Mouse (Mus musculus) naive thymus-derived CD4-positive, alpha-beta T cell, adult 2 months (primary cell): Measurements from ENCODE around the gene Men1.
A peak's percentile ranks its signal among the peaks of the same experiment; 100 is the strongest.

Experiments used
- DNase-seq: peaks from one replicate; pipeline ENCODE4 v3.0.0-alpha.2; 2011; ENCODE audit warnings: low read depth

Men1 gene

DNA sequence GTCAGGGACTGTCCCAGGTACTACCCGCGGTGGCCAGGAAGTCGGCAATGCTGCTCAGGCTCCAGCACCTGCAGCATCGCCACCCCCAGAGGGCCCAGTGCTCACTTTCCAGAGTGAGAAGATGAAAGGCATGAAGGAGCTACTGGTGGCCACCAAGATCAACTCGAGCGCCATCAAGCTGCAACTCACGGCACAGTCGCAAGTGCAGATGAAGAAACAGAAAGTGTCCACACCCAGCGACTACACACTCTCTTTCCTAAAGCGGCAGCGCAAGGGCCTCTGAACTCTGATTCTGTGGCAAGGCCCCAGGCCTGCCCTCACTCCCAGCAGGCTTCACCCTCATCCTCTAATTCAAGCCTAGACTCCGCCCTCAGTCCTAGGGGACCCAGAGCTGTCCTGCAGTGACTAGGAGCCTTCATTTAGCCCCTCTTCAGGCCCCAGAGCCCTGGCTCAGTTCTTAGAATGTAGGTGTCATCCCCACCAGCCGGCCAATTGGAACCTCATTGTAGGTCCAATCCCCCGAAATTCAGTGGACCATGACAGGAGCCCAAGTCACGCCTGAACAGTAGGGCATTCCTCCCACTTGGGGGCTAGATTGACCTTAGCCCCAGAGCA, 5.2 kb downstream of the Men1 start:
- peak; percentile 92 for DNase-seq

- DNase-seq = peak; percentile 93
Observed at GRCm38 (mm10) chr19:6340524-6341452, 6.0 kb downstream of the Men1 start, which contains the start of gene Map4k2. Gene Map4k2, plus strand, starts transcription at chr19:6341135.

- peak; percentile 64 for DNase-seq
Observed at GRCm38 (mm10) chr19:6341453-6342077, 6.8 kb downstream of the Men1 start.

GRCm38 (mm10) chr19:6342276-6342933, 7.6 kb downstream of the Men1 start:
- DNase-seq = peak; percentile 35

GRCm38 (mm10) chr19:6343066-6343925, 8.5 kb downstream of the Men1 start:
- peak; percentile 46 for DNase-seq

DNA sequence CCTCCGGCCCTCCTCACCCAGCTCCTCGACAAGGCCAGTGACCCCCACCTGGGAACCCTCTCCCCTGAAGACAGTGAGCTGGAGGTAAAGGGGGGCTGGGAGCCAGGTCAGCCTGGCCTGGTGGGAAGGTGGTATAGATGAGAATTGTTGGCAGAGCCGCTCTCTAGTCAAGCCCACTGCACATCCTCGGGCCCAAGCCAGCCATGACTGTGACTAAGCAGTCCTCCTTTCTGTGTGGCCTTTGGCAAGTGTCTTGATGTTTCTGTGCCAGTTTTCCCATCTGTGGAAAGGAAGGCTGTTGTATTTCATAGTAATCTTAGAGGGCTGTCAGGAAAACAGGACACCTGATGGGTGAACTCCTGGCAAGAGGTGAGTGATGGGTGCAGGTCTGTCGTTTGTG, 9.2 kb downstream of the Men1 start:
- peak; percentile 23 for DNase-seq

- no peak for DNase-seq
Observed at GRCm38 (mm10) chr19:6346023-6346422, 11.2 kb downstream of the Men1 start.

GRCm38 (mm10) chr19:6346661-6347060, 11.9 kb downstream of the Men1 start:
- peak; percentile 10 for DNase-seq

- DNase-seq = peak; percentile 6
Observed at GRCm38 (mm10) chr19:6347615-6348014, 12.8 kb downstream of the Men1 start.

- DNase-seq = no peak
Observed at GRCm38 (mm10) chr19:6348717-6349116, 13.9 kb downstream of the Men1 start.

DNA sequence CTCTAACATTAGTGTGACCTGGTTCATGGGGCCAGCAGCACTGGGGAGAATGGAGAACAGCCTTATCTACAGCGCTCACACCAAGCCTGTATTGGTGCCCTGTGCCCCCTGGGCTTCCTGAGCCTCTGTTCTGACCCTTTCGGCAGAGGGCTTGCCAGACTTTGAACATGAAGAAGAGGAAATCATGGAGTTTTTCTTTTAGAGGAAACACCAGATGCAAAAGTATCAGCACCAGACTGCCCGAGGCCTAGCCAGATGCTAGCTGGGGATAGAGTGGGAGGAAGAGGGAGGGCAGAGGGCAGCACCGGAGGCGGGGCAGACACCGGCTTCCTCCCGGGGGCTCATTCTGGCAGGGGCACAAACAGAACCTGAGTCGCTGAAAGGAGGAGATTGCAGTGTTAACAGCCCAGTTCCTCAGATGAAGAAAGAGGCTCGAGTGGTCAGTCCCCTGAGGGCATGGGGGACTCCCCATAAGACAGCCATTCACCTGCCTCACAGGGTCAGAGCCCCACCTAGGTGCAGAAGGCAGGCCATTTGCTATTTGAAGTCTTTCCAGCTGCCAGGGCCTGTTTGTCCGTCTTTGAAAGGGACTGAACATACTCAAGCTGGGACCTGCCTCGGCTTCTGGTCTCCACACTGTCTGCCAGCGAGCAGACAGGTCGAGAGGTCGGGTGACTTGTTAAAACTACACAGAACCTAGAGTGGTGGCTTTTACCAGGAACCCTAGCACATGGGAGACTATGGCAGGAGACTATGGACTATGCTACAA, 14.6 kb downstream of the Men1 start:
- no peak for DNase-seq

GRCm38 (mm10) chr19:6351431-6352106, 16.8 kb downstream of the Men1 start:
- no peak for DNase-seq

- DNase-seq = no peak
Observed at GRCm38 (mm10) chr19:6352107-6352505, 17.3 kb downstream of the Men1 start.

- no peak for DNase-seq
Observed at GRCm38 (mm10) chr19:6354030-6354429, 19.3 kb downstream of the Men1 start.

DNA sequence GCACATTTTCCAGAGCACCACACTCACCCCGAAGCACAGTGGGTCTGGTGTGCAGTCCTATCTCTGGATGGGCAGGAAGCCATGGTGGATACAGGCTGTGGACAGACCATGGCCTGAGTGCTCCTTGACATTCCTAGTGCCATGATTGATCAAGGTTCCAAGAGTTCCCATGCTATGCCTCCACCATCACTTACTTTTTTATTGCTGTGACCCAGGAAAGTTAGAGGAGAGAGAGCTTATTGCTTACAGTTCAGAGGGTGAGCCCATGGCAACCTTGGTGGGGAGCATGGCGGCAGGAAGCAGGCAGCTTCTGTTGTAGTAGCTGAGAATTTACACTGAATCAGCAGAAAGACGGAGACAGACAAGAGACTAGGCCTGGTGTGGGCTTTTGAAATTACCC, 26.5 kb downstream of the Men1 start:
- no peak for DNase-seq

DNA sequence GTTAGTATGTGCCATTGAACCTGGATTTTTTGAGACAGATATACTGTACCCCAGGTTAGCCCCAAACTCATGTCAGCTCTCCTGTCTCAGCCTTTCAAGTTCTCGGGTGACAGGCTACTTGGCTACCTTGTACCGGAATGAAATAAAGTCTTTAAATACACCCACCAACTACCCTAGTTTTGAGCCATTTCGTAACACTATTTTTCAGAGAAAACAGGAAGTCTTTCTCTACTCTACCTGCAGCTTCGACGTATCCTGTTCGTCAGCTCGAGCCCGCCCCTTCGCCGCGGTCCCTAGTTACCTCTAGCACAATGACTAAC, 28.3 kb downstream of the Men1 start:
- no peak for DNase-seq

DNA sequence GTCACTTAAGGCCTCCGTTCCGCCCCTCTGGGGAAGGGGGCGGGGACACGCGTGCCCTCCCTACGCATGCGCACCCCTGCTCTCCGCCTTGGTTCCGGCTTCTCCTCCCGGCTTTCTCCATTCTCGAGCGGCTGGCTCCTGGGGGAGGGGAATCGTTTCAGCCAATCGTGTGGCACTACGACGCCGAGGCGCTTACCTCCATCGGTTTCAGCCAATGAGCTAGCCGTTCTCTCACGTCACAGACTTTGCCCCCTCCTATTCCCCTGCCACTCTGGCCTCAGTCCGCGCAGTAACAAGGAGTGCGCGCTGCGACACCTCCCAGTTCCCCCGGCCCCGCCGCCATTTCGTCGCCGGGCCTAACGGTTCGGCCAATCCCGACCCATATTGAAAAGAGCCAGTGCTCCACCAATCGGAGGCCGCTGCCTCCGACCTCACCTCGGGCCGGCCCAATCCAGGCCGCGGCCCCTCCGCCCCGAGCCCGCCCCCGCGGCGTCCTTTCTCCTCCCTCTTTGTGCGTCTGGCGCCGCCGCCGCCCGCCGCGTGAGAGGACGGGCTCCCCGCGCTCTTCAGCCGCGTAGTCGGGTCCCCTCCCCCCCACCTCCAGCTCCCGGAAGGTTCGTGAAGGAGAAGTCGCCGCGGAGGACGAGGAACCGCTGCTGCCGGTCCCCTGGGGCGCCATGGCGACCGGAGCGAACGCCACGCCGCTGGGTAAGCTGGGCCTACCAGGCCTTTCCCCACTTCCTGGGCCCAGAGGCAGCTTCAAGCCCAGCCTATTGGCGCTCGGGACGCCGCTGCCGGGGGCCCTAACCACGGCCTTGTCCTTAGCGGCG, 28.8 kb downstream of the Men1 start, which contains the start of gene Sf1:
Sf1 (plus strand) TSS at position 280 of the 830 bp plus-strand sequence.
- peak; percentile 100 for DNase-seq

GRCm38 (mm10) chr19:6364317-6364725, 29.5 kb downstream of the Men1 start:
- DNase-seq = peak; percentile 95

DNA sequence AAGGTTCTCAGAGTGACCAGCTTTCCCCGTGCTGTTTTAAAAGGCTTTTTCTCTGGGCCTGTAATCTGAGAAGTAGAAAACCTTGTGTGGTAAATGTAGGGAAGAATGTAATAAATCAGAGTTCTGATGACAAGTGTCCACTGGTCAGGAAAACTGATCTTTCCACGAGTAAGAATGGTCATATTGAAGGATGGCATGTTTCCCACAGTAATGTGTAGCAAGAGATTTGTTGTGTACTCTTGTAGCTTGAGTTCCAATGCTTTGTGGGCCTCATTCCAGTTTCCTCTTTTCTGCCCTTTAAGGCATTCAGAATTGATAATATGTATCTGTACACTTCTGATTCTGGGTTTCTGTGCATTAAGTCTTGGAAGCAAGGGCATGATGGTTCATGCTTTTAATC, 30.1 kb downstream of the Men1 start:
- DNase-seq = no peak
